Mouse (Mus musculus) G1E (cell line): ENCODE measurements around the gene Arhgef19. TPM values are rescaled to one million over a fixed set of nuclear protein-coding genes. Genes with fewer than 3 reads are reported as not detected.

Experiments used
- ATAC-seq: 2 replicates; pipeline ENCODE4 v1.8.0; 2016; ENCODE audit warnings: mild to moderate bottlenecking; ENCODE audit not compliant: insufficient number of reproducible peaks, poor library complexity, low FRiP score, severe bottlenecking; ENCODE audit errors: extremely low read depth
- DNase-seq: peaks from one replicate; pipeline ENCODE4 v3.0.0; 2012; ENCODE audit warnings: low spot score
- H3K27me3 ChIP-seq: 2 replicates; pipeline ENCODE4 v1.6.1; 2012; ENCODE audit warnings: mild to moderate bottlenecking, low read length, inconsistent platforms; ENCODE audit not compliant: insufficient read depth
- H3K36me3 ChIP-seq: replicated peaks from 2 replicates; pipeline ENCODE3; 2012; ENCODE audit warnings: mild to moderate bottlenecking, inconsistent platforms
- H3K4me1 ChIP-seq: 2 replicates; pipeline ENCODE4 v1.6.1; 2012; ENCODE audit warnings: low read depth, low read length, inconsistent platforms, mixed read lengths; ENCODE audit not compliant: insufficient read depth
- H3K4me3 ChIP-seq: 2 replicates; pipeline ENCODE4 v1.5.1; 2012; ENCODE audit warnings: low read depth, mild to moderate bottlenecking, inconsistent platforms, low read length, moderate library complexity, mixed read lengths
- H3K9me3 ChIP-seq: replicated peaks from 2 replicates; pipeline ENCODE4 v1.6.1; 2012; ENCODE audit warnings: inconsistent platforms
- CTCF ChIP-seq: IDR thresholded peaks from 2 replicates; pipeline ENCODE4 v1.5.1; 2012; ENCODE audit warnings: low read depth, low read length, inconsistent platforms, mixed read lengths
- GATA1 ChIP-seq: IDR thresholded peaks from 2 replicates; pipeline ENCODE4 v1.6.1; 2012; ENCODE audit warnings: borderline replicate concordance, low read length, inconsistent platforms, mixed read lengths
- GATA2 ChIP-seq: IDR thresholded peaks from 2 replicates; pipeline ENCODE4 v1.6.1; 2012; ENCODE audit warnings: low read depth, low read length, inconsistent platforms, borderline replicate concordance
- POLR2AphosphoS5 ChIP-seq: IDR thresholded peaks from 2 replicates; pipeline ENCODE4 v1.6.1; 2012; ENCODE audit warnings: low read depth, low read length, inconsistent platforms; ENCODE audit not compliant: insufficient replicate concordance
- TAL1 ChIP-seq: conservative IDR thresholded peaks from 2 replicates; pipeline ENCODE4 v1.6.1; 2012; ENCODE audit warnings: low read depth, low read length, inconsistent platforms, mixed read lengths
- polyA plus RNA-seq: library from polyadenylated mRNA; stranded (reverse); fragments of >175 nt; gene quantifications from 2 replicates; pipeline ENCODE4 v1.2.3, GENCODE M21; 2012
- total RNA-seq, 2 experiments: library from RNA; stranded (forward) in 1 of 2; stranded (reverse) in 1 of 2; fragments of 200-1000 nt in 1 of 2; fragments of >200 nt in 1 of 2; fragmentation: Nextera tagmentation in 1 of 2; gene quantifications; 2 replicates each; pipeline ENCODE4 v1.2.3; 2014 to 2017

The Arhgef19 gene
- total and polyA plus RNA-seq, 3 experiments, result not detected

DNA sequence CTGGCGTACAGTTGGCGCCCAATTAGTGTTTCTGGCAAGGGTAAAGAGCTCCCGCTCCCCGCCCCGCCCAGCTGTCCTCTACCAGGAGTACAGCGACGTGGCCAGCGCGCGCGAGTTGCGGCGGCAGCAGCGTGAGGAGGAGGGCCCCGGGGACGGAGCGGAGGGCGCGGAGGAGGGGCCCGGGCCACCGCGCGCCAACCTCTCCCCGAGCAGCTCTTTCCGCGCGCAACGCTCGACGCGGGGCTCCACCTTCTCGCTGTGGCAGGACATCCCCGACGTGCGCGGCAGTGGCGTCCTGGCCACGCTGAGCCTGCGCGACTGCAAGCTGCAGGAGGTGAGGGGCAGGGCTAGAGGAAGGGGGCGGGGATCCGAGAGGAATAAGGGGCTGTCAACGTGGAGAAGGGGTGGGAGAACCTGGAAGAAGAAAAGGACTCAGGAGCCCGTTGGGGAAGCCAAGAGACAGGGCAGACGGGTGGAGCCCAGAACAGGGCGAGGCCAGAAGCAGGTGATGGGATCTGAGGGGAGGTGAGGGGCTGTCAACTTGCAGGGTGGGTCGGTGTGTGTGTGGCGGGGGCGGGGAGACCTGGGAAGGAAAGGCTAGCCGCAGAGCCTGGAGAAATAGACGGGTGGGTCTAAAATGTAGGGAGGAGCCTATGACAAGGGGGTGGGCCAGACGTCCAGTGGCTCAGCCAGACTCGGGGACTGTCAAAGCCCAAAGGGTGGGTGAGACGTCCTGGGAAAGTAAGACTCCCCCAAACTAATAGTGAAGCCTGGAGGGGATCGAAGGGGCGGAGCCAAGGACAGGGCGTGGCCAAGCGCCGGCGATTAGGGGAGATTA is 8.7 kb downstream of the Arhgef19 start:
- Histone ChIP-seq H3K36me3 (no peaks in the 10 kb centered on the region), H3K4me3 (no peak overlapping the region), H3K27me3 (peaks cover 13% of the 10 kb centered on the region), H3K9me3 (peaks cover 6% of the 10 kb centered on the region; the same call in 1 of the 2 replicates), H3K4me1 (no peaks in the 10 kb centered on the region)
- TF ChIP-seq CTCF (no peak), GATA2 (no peak), POLR2AphosphoS5 (no peak), GATA1 (no peak), TAL1 (no peak)
- ATAC-seq (no peak), DNase-seq (no peak)

DNA sequence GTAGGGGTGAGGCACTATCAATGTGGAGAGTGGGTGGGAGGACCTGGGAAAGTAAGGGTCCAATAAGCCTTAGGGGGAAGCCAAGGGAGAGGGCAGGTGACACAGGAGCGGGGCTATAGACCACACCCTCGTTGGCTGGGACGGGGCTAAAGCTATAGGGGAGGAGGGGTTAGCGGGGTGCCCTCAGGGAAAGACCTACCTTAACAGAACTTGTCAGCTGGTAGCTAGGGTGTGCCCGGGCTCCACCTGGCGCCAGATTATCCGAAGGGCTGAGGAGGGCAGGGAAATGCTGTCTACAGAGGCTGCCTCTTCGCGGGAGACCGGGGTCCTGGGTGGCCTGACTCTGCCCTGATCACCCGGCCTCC is 9.3 kb downstream of the Arhgef19 start:
- ATAC-seq (no peak), DNase-seq (no peak)
- Histone ChIP-seq H3K27me3 (peaks cover 10% of the 10 kb centered on the region), H3K9me3 (peaks cover 6% of the 10 kb centered on the region; the same call in 1 of the 2 replicates), H3K4me3 (no peak overlapping the region), H3K36me3 (no peaks in the 10 kb centered on the region), H3K4me1 (no peaks in the 10 kb centered on the region)
- TF ChIP-seq POLR2AphosphoS5 (no peak), GATA1 (no peak), CTCF (no peak), GATA2 (no peak), TAL1 (no peak)

DNA sequence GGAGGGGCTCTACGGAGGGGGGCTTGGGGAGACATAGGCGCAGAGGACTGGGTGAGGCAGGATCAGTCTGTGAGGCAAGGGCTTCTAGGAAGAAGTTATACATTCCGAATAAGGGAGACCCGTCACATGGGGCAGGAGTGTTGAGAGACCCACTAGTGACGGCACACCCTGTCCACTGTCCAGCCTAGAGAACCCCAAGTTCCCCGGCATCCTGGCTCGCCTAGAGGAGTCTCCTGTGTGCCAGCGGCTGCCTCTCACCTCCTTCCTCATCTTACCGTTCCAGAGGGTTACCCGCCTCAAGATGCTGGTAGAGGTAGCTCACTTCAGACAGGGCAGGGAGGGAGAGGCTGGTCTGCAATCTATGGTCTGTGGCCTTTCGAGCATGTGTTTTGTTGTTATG is 10.1 kb downstream of the Arhgef19 start:
- Histone ChIP-seq H3K9me3 (peaks cover 6% of the 10 kb centered on the region; the same call in 1 of the 2 replicates), H3K27me3 (peaks cover 14% of the 10 kb centered on the region)
- no peak for ATAC-seq

DNA sequence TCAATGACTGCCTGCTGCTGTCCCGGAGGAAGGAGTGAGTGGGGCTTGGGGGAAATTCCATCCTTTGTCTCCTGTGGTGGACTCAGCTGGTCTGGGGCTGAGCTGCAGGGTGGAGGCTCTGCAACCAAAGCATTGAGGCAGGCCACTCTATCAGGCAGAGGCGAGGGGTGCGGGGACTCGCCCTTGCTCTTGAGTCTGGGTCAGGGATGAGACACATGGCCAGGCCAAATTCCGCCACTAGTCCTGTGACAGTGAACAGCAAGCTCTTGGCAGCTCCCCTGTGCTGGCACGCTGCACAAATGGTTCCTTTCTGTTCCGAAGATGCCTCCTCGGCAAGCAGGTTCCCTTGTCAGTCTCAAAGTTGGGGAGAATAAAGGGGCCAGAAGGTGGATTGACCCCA is 11.8 kb downstream of the Arhgef19 start:
- Histone ChIP-seq H3K4me3 (no peak overlapping the region), H3K36me3 (no peaks in the 10 kb centered on the region), H3K4me1 (no peaks in the 10 kb centered on the region), H3K27me3 (peaks cover 9% of the 10 kb centered on the region; the same call in 1 of the 2 replicates), H3K9me3 (peaks cover 6% of the 10 kb centered on the region; the same call in 1 of the 2 replicates)
- ATAC-seq (no peak), DNase-seq (no peak)
- no peak for TF ChIP-seq TAL1

More for the DNA sequence above, 10.1 kb downstream of the Arhgef19 start:
- no peak for DNase-seq
- no peaks in the 10 kb centered on the region for H3K4me1 ChIP-seq
- no peak overlapping the region for H3K4me3 ChIP-seq
- H3K36me3 ChIP-seq, result no peaks in the 10 kb centered on the region
- TF ChIP-seq CTCF, result no peak
- no peak for TF ChIP-seq GATA1
- no peak for TF ChIP-seq GATA2
- TF ChIP-seq POLR2AphosphoS5, result no peak
- TF ChIP-seq TAL1, result no peak

DNA sequence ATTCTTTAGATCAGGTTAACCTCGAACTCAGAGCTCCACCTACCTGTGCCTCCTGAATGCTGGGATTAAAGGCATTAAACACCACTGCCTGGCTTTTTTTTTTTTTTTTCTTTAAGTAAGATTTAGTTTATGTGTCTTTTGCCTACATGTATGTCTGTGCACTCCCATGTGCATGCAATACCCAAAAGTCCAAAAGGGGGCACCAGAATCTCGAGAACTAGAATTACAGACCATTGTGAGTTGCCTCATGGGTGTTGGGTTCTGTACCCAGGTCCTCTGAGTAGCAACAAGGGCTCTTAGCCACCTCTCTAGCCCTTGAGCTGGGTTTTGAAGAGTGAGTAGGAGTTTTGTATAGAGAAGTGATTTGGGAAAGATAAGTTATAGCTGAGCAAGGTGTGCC is 13.3 kb downstream of the Arhgef19 start:
- Histone ChIP-seq H3K36me3 (no peaks in the 10 kb centered on the region), H3K9me3 (peaks cover 3% of the 10 kb centered on the region; the same call in 1 of the 2 replicates), H3K4me1 (no peaks in the 10 kb centered on the region), H3K4me3 (no peak overlapping the region), H3K27me3 (peaks cover 9% of the 10 kb centered on the region; the same call in 1 of the 2 replicates)
- TF ChIP-seq CTCF (no peak), POLR2AphosphoS5 (no peak), GATA2 (no peak), TAL1 (no peak), GATA1 (no peak)
- DNase-seq, result no peak
- ATAC-seq, result no peak

DNA sequence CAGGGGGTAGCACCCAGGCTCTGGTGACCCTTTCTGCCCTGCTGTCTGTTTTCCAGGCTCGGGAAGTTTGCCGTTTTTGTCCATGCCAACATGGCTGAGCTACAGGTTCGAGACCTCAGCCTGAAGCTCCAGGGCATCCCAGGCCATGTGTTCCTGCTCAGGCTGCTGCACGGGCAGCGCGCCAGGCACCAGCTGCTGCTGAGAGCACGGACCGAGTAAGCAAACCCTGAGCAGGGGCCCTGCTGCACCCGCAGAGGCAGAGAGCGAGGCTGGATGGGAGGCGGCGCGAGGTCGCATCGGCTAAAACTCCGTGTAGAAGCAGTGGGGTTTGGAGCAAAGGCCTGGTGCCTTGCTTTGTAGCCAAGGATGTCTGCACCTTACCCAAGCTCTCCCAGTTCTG is 14.9 kb downstream of the Arhgef19 start:
- no peak for TF ChIP-seq GATA2
- no peak for TF ChIP-seq POLR2AphosphoS5
- TF ChIP-seq CTCF, result no peak
- TF ChIP-seq TAL1, result no peak
- no peak for TF ChIP-seq GATA1
- DNase-seq (no peak), ATAC-seq (no peak)
- no peak overlapping the region for H3K4me3 ChIP-seq
- H3K4me1 ChIP-seq, result no peaks in the 10 kb centered on the region
- no peaks in the 10 kb centered on the region for H3K36me3 ChIP-seq
- no peaks in the 10 kb centered on the region for H3K9me3 ChIP-seq
- peaks cover 9% of the 10 kb centered on the region; the same call in 1 of the 2 replicates for H3K27me3 ChIP-seq
